7 mouse cellular contexts compared by ENCODE assay signal in the genomic region with DNA sequence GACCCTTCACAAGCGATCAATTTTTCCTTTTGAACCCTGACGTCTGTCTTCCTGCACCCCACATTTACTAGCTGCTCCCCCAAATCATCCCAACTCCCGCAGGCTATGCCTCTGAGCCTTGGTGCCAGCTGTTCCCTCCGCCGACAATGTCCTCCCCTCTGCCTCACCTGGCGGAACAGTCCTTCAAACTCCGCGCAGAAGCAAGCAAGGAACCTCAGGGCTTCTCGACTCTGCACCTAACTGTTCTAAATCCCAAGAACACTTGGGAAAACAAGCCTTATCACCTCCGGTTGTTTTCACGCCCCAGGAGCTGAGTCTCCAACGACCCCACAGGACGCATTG. TPM values are rescaled to one million over a fixed set of nuclear protein-coding genes. Genes with fewer than 3 reads are reported as not detected.
DNase-seq lines count a peak whose midpoint lies in the region; ATAC-seq and TF ChIP-seq lines count a peak whose summit lies in the region.

No protein-coding gene starts in this region.

- peaks cover 17% of the 10 kb centered on the region for H3K4me1 ChIP-seq in embryonic facial prominence, embryonic 15.5 days
- H3K4me1 ChIP-seq in hindbrain, embryonic 14.5 days (replicated peaks; ENCODE audit: control insufficient read depth, insufficient read depth, low read length): peaks cover 16% of the 10 kb centered on the region
- H3K4me1 ChIP-seq in liver, embryonic 13.5 days (replicated peaks): peaks cover 58% of the 10 kb centered on the region
- H3K4me1 ChIP-seq in testis, adult 2 months (ENCODE audit: control insufficient read depth, insufficient read depth, low read length): peaks cover 8% of the 10 kb centered on the region

- peak overlapping the region; percentile 75 for H3K4me3 ChIP-seq in embryonic facial prominence, embryonic 15.5 days (replicated peaks)
- peak overlapping the region; percentile 92 for H3K4me3 ChIP-seq in hindbrain, embryonic 14.5 days (replicated peaks; ENCODE audit: low read length)
- H3K4me3 ChIP-seq in liver, embryonic 13.5 days (replicated peaks): peak overlapping the region; percentile 91
- H3K4me3 ChIP-seq in testis, adult 2 months (ENCODE audit: control insufficient read depth, low read depth, low read length): peak overlapping the region; percentile 96

- H3K4me2 ChIP-seq in embryonic facial prominence, embryonic 15.5 days (replicated peaks): peak overlapping the region; percentile 84
- peak overlapping the region; percentile 74 for H3K4me2 ChIP-seq in hindbrain, embryonic 14.5 days (replicated peaks)
- peak overlapping the region; percentile 86 for H3K4me2 ChIP-seq in liver, embryonic 13.5 days

- TF ChIP-seq POLR2A in testis, adult 2 months (IDR thresholded peaks at IDR 0.05; ENCODE audit: control insufficient read depth, low read depth, low read length): no peak

- TF ChIP-seq CTCF in testis, adult 2 months (IDR thresholded peaks at IDR 0.05; ENCODE audit: control insufficient read depth, insufficient read depth, insufficient replicate concordance, low read depth, low read length): no peak

- H3K9ac ChIP-seq in embryonic facial prominence, embryonic 15.5 days: peak overlapping the region; percentile 93
- H3K9ac ChIP-seq in hindbrain, embryonic 14.5 days: peak overlapping the region; percentile 99
- peak overlapping the region; percentile 96 for H3K9ac ChIP-seq in liver, embryonic 13.5 days

- H3K27ac ChIP-seq in embryonic facial prominence, embryonic 15.5 days (replicated peaks): peak overlapping the region; percentile 99
- peak overlapping the region; percentile 98 for H3K27ac ChIP-seq in hindbrain, embryonic 14.5 days
- H3K27ac ChIP-seq in liver, embryonic 13.5 days: peak overlapping the region; percentile 96
- H3K27ac ChIP-seq in testis, adult 2 months (ENCODE audit: control insufficient read depth, insufficient read depth, low read depth, low read length): peak overlapping the region; percentile 93

- H3K36me3 ChIP-seq in embryonic facial prominence, embryonic 15.5 days: no peaks in the 10 kb centered on the region
- no peaks in the 10 kb centered on the region for H3K36me3 ChIP-seq in hindbrain, embryonic 14.5 days (replicated peaks; ENCODE audit: control insufficient read depth, insufficient read depth)
- no peaks in the 10 kb centered on the region for H3K36me3 ChIP-seq in liver, embryonic 13.5 days
- no peaks in the 10 kb centered on the region for H3K36me3 ChIP-seq in testis, adult 2 months (ENCODE audit: control insufficient read depth, insufficient read depth, low read length)

- ATAC-seq in embryonic facial prominence, embryonic 15.5 days (ENCODE audit: insufficient number of reproducible peaks, low FRiP score, low TSS enrichment, low read depth): no peak
- ATAC-seq in hindbrain, embryonic 14.5 days (ENCODE audit: low FRiP score): no peak
- ATAC-seq in liver, embryonic 13.5 days (ENCODE audit: low read depth): no peak

- no peaks in the 10 kb centered on the region for H3K27me3 ChIP-seq in embryonic facial prominence, embryonic 15.5 days
- no peaks in the 10 kb centered on the region for H3K27me3 ChIP-seq in hindbrain, embryonic 14.5 days (ENCODE audit: control insufficient read depth, insufficient read depth, low read length)
- H3K27me3 ChIP-seq in liver, embryonic 13.5 days: no peaks in the 10 kb centered on the region
- H3K27me3 ChIP-seq in testis, adult 2 months (ENCODE audit: control insufficient read depth, insufficient read depth, low read length): no peaks in the 10 kb centered on the region

- 1% methylated on average over 13 of the region's 13 CpGs for WGBS in embryonic facial prominence, embryonic 15.5 days
- 2% methylated on average over 13 of the region's 13 CpGs for WGBS in hindbrain, embryonic 14.5 days
- 2% methylated on average over 13 of the region's 13 CpGs for WGBS in liver, embryonic 13.5 days (ENCODE audit: insufficient replicate concordance)

- no peaks in the 10 kb centered on the region for H3K9me3 ChIP-seq in embryonic facial prominence, embryonic 15.5 days (replicated peaks)
- no peaks in the 10 kb centered on the region for H3K9me3 ChIP-seq in hindbrain, embryonic 14.5 days (ENCODE audit: control insufficient read depth, low read length)
- no peaks in the 10 kb centered on the region for H3K9me3 ChIP-seq in liver, embryonic 13.5 days (replicated peaks)

- peak; percentile 25 for DNase-seq in right cerebral cortex, adult 18-20 months
- no peak for DNase-seq in right cerebral cortex, postnatal 14 days
- no peak for DNase-seq in hindbrain, embryonic 14.5 days (ENCODE audit: low spot score)
- DNase-seq in liver, embryonic 13.5 days: no peak
- no peak for DNase-seq in spleen, postnatal 14 days (ENCODE audit: low spot score in 2 of 2)

RNA-seq across cellular contexts. Expression of a gene that starts 1.3 kb away (rescaled TPM):
- 89.0 and 93.6 TPM in 2 replicates for polyA plus RNA-seq in embryonic facial prominence, embryonic 15.5 days (2015; fragmentation: Nextera tagmentation; extraction: Ambion mirVana)
- 157 and 159 TPM in 2 replicates for polyA plus RNA-seq in hindbrain, embryonic 14.5 days (2014; fragmentation: Nextera tagmentation; extraction: Ambion mirVana)
- polyA plus RNA-seq in liver, embryonic 13.5 days (2015; fragmentation: Nextera tagmentation; extraction: Ambion mirVana): 32.8 and 38.3 TPM in 2 replicates
- polyA plus RNA-seq in testis, adult 2 months (2012; rRNA removed): 40.1 and 44.9 TPM in 2 replicates
